15 mouse cellular contexts compared by ENCODE assay signal in genomic region chr7:3292271-3292670, GRCm38 (mm10). TPM values are rescaled to one million over a fixed set of nuclear protein-coding genes. Genes with fewer than 3 reads are reported as not detected.
DNase-seq lines count a peak whose midpoint lies in the region; ATAC-seq and TF ChIP-seq lines count a peak whose summit lies in the region.
"Not testable (repeated sequence)": the region's sequence is repeated elsewhere in the genome, so short reads cannot be mapped to it uniquely, and the experiment has no call there.
"Had no signal": no experiment of that assay in that cellular context is flagged by ENCODE, and none has a peak within 500 bp of the region (broad histone marks: within the 10 kb centered on the region; RNA-seq: fewer than 3 reads in every experiment).

No protein-coding gene starts in this region.

- 77% methylated on average over 12 of the region's 12 CpGs for WGBS in embryonic facial prominence, embryonic 13.5 days
- 45% methylated on average over 12 of the region's 12 CpGs for WGBS in heart, embryonic 13.5 days
- 82% methylated on average over 12 of the region's 12 CpGs for WGBS in hindbrain, postnatal 0 days
- WGBS in limb, embryonic 10.5 days, result 72% methylated on average over 12 of the region's 12 CpGs
- 59% methylated on average over 11 of the region's 12 CpGs for WGBS in liver, embryonic 15.5 days (ENCODE audit: insufficient replicate concordance)
- 79% methylated on average over 10 of the region's 12 CpGs for WGBS in midbrain, embryonic 11.5 days
- 49% methylated on average over 12 of the region's 12 CpGs for WGBS in stomach, embryonic 15.5 days

- peak overlapping the region; percentile 71 for H3ac ChIP-seq in C2C12 (ENCODE audit: control insufficient read depth, insufficient read length, low read depth)

- peak overlapping the region; percentile 68; the same call in 1 of the 2 replicates for H3K27ac ChIP-seq in embryonic facial prominence, embryonic 13.5 days
- peak overlapping the region; percentile 97 for H3K27ac ChIP-seq in heart, embryonic 13.5 days (replicated peaks)
- not testable (repeated sequence) for H3K27ac ChIP-seq in hindbrain, postnatal 0 days; midbrain, embryonic 11.5 days (ENCODE audit: low read depth, low read length)
- H3K27ac ChIP-seq in limb, embryonic 10.5 days, result peak overlapping the region; percentile 86
- H3K27ac ChIP-seq in liver, embryonic 15.5 days (replicated peaks), result peak overlapping the region; percentile 45
- H3K27ac ChIP-seq in stomach, embryonic 15.5 days, result peak overlapping the region; percentile 94

- peaks cover 36% of the 10 kb centered on the region for H3K36me3 ChIP-seq in C2C12 (ENCODE audit: control insufficient read depth, insufficient read depth)
- peaks cover 20% of the 10 kb centered on the region for H3K36me3 ChIP-seq in embryonic facial prominence, embryonic 13.5 days
- H3K36me3 ChIP-seq in heart, embryonic 13.5 days, result peaks cover 40% of the 10 kb centered on the region
- H3K36me3 ChIP-seq in hindbrain, postnatal 0 days (ENCODE audit: insufficient read depth, low read length), result peaks cover 18% of the 10 kb centered on the region; the same call in 1 of the 2 replicates
- H3K36me3 ChIP-seq in limb, embryonic 10.5 days, result peaks cover 17% of the 10 kb centered on the region
- H3K36me3 ChIP-seq in liver, embryonic 15.5 days (replicated peaks), result peaks cover 13% of the 10 kb centered on the region
- not testable (repeated sequence) for H3K36me3 ChIP-seq in midbrain, embryonic 11.5 days (ENCODE audit: control insufficient read depth, insufficient read depth, low read length); stomach, embryonic 15.5 days

- H3K9ac ChIP-seq in embryonic facial prominence, embryonic 13.5 days; hindbrain, postnatal 0 days (replicated peaks; ENCODE audit: low read length); liver, embryonic 15.5 days; midbrain, embryonic 11.5 days (ENCODE audit: low read length); stomach, embryonic 15.5 days: not testable (repeated sequence)
- peak overlapping the region; percentile 90 for H3K9ac ChIP-seq in heart, embryonic 13.5 days

- H3K27me3 ChIP-seq in C2C12 (ENCODE audit: control insufficient read depth, insufficient read depth, insufficient read length); embryonic facial prominence, embryonic 13.5 days; heart, embryonic 13.5 days (replicated peaks); hindbrain, postnatal 0 days (ENCODE audit: insufficient read depth, low read length); limb, embryonic 10.5 days (ENCODE audit: low read depth, poor library complexity, severe bottlenecking); liver, embryonic 15.5 days; midbrain, embryonic 11.5 days (ENCODE audit: control insufficient read depth, insufficient read depth, low read length); stomach, embryonic 15.5 days (replicated peaks): not testable (repeated sequence)

- not testable (repeated sequence) for ATAC-seq in embryonic facial prominence, embryonic 13.5 days (ENCODE audit: insufficient number of reproducible peaks, insufficient read depth, low FRiP score, low TSS enrichment, low read depth); heart, embryonic 13.5 days (ENCODE audit: extremely low read depth, insufficient number of reproducible peaks, low FRiP score, low TSS enrichment); hindbrain, postnatal 0 days; liver, embryonic 15.5 days (ENCODE audit: insufficient read depth); midbrain, embryonic 11.5 days (ENCODE audit: low FRiP score); stomach, embryonic 15.5 days (ENCODE audit: insufficient read depth, low FRiP score, low read depth)

- H3K4me2 ChIP-seq in embryonic facial prominence, embryonic 13.5 days, result peak overlapping the region; percentile 75
- peak overlapping the region; percentile 81 for H3K4me2 ChIP-seq in heart, embryonic 13.5 days
- peak overlapping the region; percentile 46; the same call in 1 of the 2 replicates for H3K4me2 ChIP-seq in hindbrain, postnatal 0 days (ENCODE audit: low read depth, low read length)
- H3K4me2 ChIP-seq in liver, embryonic 15.5 days, result peak overlapping the region; percentile 67
- not testable (repeated sequence) for H3K4me2 ChIP-seq in midbrain, embryonic 11.5 days
- H3K4me2 ChIP-seq in stomach, embryonic 15.5 days, result peak overlapping the region; percentile 68

- not testable (repeated sequence) for H3K9me3 ChIP-seq in embryonic facial prominence, embryonic 13.5 days; heart, embryonic 13.5 days; hindbrain, postnatal 0 days (ENCODE audit: low read length); limb, embryonic 10.5 days (replicated peaks); liver, embryonic 15.5 days (replicated peaks); midbrain, embryonic 11.5 days (ENCODE audit: control insufficient read depth, low read length); stomach, embryonic 15.5 days

- H3K4me1 ChIP-seq in embryonic facial prominence, embryonic 13.5 days, result peaks cover 45% of the 10 kb centered on the region
- peaks cover 63% of the 10 kb centered on the region for H3K4me1 ChIP-seq in heart, embryonic 13.5 days
- not testable (repeated sequence) for H3K4me1 ChIP-seq in hindbrain, postnatal 0 days (ENCODE audit: insufficient read depth, low read length)
- H3K4me1 ChIP-seq in limb, embryonic 10.5 days, result peaks cover 42% of the 10 kb centered on the region
- H3K4me1 ChIP-seq in liver, embryonic 15.5 days (replicated peaks), result peaks cover 41% of the 10 kb centered on the region
- H3K4me1 ChIP-seq in midbrain, embryonic 11.5 days (ENCODE audit: control insufficient read depth, insufficient read depth, low read length), result peaks cover 20% of the 10 kb centered on the region
- peaks cover 37% of the 10 kb centered on the region for H3K4me1 ChIP-seq in stomach, embryonic 15.5 days

- H3K79me3 ChIP-seq in C2C12 (ENCODE audit: low read depth), result peaks cover 55% of the 10 kb centered on the region

- H3K4me3 ChIP-seq in C2C12 (ENCODE audit: insufficient read depth, poor library complexity, severe bottlenecking), result peak overlapping the region; percentile 42
- peak overlapping the region; percentile 43 for H3K4me3 ChIP-seq in embryonic facial prominence, embryonic 13.5 days
- H3K4me3 ChIP-seq in heart, embryonic 13.5 days, result peak overlapping the region; percentile 67
- H3K4me3 ChIP-seq in hindbrain, postnatal 0 days (ENCODE audit: low read length); midbrain, embryonic 11.5 days (ENCODE audit: low read depth, low read length): not testable (repeated sequence)
- H3K4me3 ChIP-seq in limb, embryonic 10.5 days, result peak overlapping the region; percentile 54
- H3K4me3 ChIP-seq in liver, embryonic 15.5 days (replicated peaks), result 0 out of 2 replicates have a peak overlapping the region, but pooled peaks have one; percentile 50
- peak overlapping the region; percentile 48 for H3K4me3 ChIP-seq in stomach, embryonic 15.5 days (replicated peaks)

- not testable (repeated sequence) for DNase-seq in hindbrain, postnatal 0 days (ENCODE audit: low spot score); limb, embryonic 10.5 days (ENCODE audit: low spot score)
- peak; percentile 66 for DNase-seq in midbrain, embryonic 11.5 days (ENCODE audit: low spot score, missing footprints)

- peaks cover 66% of the 10 kb centered on the region for H3K79me2 ChIP-seq in C2C12 (ENCODE audit: control insufficient read depth, insufficient read depth)

- not testable (repeated sequence) for TF ChIP-seq CTCF in C2C12 (IDR thresholded peaks at IDR 0.05; ENCODE audit: control insufficient read depth, insufficient read depth, insufficient read length); hindbrain, postnatal 0 days (IDR thresholded peaks at IDR 0.05; ENCODE audit: low read depth)

RNA-seq across cellular contexts. Expression of gene Prkcg, which starts 3.3 kb away (rescaled TPM):
- 0.40 TPM for polyA plus RNA-seq in C2C12 (2012; fragmentation: generic; extraction: Trizol)
- 0.17 TPM in 1 of 2 replicates, not detected in the other for polyA plus RNA-seq in embryonic facial prominence, embryonic 13.5 days (2015; fragmentation: Nextera tagmentation; extraction: Ambion mirVana)
- 0.04 and 0.13 TPM in 2 replicates for polyA plus RNA-seq in heart, embryonic 13.5 days (2015; fragmentation: Nextera tagmentation; extraction: Ambion mirVana)
- total RNA-seq in hindbrain, postnatal 0 days (2014; rRNA removed), result 6.7 and 8.0 TPM in 2 replicates
- 4.2 and 5.7 TPM in 2 replicates for polyA plus RNA-seq in hindbrain, postnatal 0 days (2015; fragmentation: Nextera tagmentation; extraction: Ambion mirVana)
- 0.06 TPM in 1 of 2 replicates, not detected in the other for polyA plus RNA-seq in limb, embryonic 10.5 days (2016; fragmentation: Nextera tagmentation; extraction: Ambion mirVana)
- 0.05 TPM in 1 of 2 replicates, not detected in the other for polyA plus RNA-seq in liver, embryonic 15.5 days (2015; fragmentation: Nextera tagmentation; extraction: Ambion mirVana)
- polyA plus RNA-seq in midbrain, embryonic 11.5 days (2014; fragmentation: Nextera tagmentation; extraction: Ambion mirVana), result 0.31 and 0.77 TPM in 2 replicates
- 0.40 and 0.49 TPM in 2 replicates for polyA plus RNA-seq in stomach, embryonic 15.5 days (2015; fragmentation: Nextera tagmentation; extraction: Ambion mirVana)
- polyA plus RNA-seq: erythroblast, embryonic 14.5 days; G1E had no signal

RNA-seq across cellular contexts. Expression of gene Myadm, which starts 3.4 kb away (rescaled TPM):
- 157 TPM for polyA plus RNA-seq in C2C12 (2012; fragmentation: generic; extraction: Trizol)
- 43.3 and 44.7 TPM in 2 replicates for polyA plus RNA-seq in embryonic facial prominence, embryonic 13.5 days (2015; fragmentation: Nextera tagmentation; extraction: Ambion mirVana)
- 159 and 162 TPM in 2 replicates for polyA plus RNA-seq in heart, embryonic 13.5 days (2015; fragmentation: Nextera tagmentation; extraction: Ambion mirVana)
- total RNA-seq in hindbrain, postnatal 0 days (2014; rRNA removed), result 22.6 and 42.7 TPM in 2 replicates
- polyA plus RNA-seq in hindbrain, postnatal 0 days (2015; fragmentation: Nextera tagmentation; extraction: Ambion mirVana), result 25.9 and 29.1 TPM in 2 replicates
- 23.6 and 29.4 TPM in 2 replicates for polyA plus RNA-seq in limb, embryonic 10.5 days (2016; fragmentation: Nextera tagmentation; extraction: Ambion mirVana)
- polyA plus RNA-seq in liver, embryonic 15.5 days (2015; fragmentation: Nextera tagmentation; extraction: Ambion mirVana), result 31.5 and 41.0 TPM in 2 replicates
- polyA plus RNA-seq in midbrain, embryonic 11.5 days (2014; fragmentation: Nextera tagmentation; extraction: Ambion mirVana), result 38.1 and 41.2 TPM in 2 replicates
- polyA plus RNA-seq in stomach, embryonic 15.5 days (2015; fragmentation: Nextera tagmentation; extraction: Ambion mirVana), result 140 and 141 TPM in 2 replicates
- polyA plus RNA-seq: erythroblast, embryonic 14.5 days; G1E had no signal

RNA-seq across cellular contexts. Expression of gene Cacng7, which starts 40.5 kb away (rescaled TPM):
- polyA plus RNA-seq in C2C12 (2012; fragmentation: generic; extraction: Trizol), result 1.1 TPM
- 3.3 and 3.7 TPM in 2 replicates for polyA plus RNA-seq in embryonic facial prominence, embryonic 13.5 days (2015; fragmentation: Nextera tagmentation; extraction: Ambion mirVana)
- polyA plus RNA-seq in heart, embryonic 13.5 days (2015; fragmentation: Nextera tagmentation; extraction: Ambion mirVana), result 0.19 and 0.51 TPM in 2 replicates
- 115 and 116 TPM in 2 replicates for total RNA-seq in hindbrain, postnatal 0 days (2014; rRNA removed)
- polyA plus RNA-seq in hindbrain, postnatal 0 days (2015; fragmentation: Nextera tagmentation; extraction: Ambion mirVana), result 4.0 and 4.6 TPM in 2 replicates
- 0.67 and 2.4 TPM in 2 replicates for polyA plus RNA-seq in limb, embryonic 10.5 days (2016; fragmentation: Nextera tagmentation; extraction: Ambion mirVana)
- polyA plus RNA-seq in liver, embryonic 15.5 days (2015; fragmentation: Nextera tagmentation; extraction: Ambion mirVana), result 0.03 TPM in 1 of 2 replicates, not detected in the other
- 4.2 and 4.4 TPM in 2 replicates for polyA plus RNA-seq in midbrain, embryonic 11.5 days (2014; fragmentation: Nextera tagmentation; extraction: Ambion mirVana)
- 2.5 and 2.6 TPM in 2 replicates for polyA plus RNA-seq in stomach, embryonic 15.5 days (2015; fragmentation: Nextera tagmentation; extraction: Ambion mirVana)
- total RNA-seq: megakaryocyte progenitor cell, adult 5-6 weeks had no signal
- polyA plus RNA-seq: erythroblast, embryonic 14.5 days; G1E had no signal

RNA-seq across cellular contexts. Expression of gene Nlrp12, which starts 42.7 kb away (rescaled TPM):
- polyA plus RNA-seq in C2C12 (2012; fragmentation: generic; extraction: Trizol), result 0.01 TPM
- polyA plus RNA-seq in embryonic facial prominence, embryonic 13.5 days (2015; fragmentation: Nextera tagmentation; extraction: Ambion mirVana), result not detected in 2 replicates
- polyA plus RNA-seq in heart, embryonic 13.5 days (2015; fragmentation: Nextera tagmentation; extraction: Ambion mirVana), result not detected in 2 replicates
- 0.10 TPM in 1 of 2 replicates, not detected in the other for total RNA-seq in hindbrain, postnatal 0 days (2014; rRNA removed)
- polyA plus RNA-seq in hindbrain, postnatal 0 days (2015; fragmentation: Nextera tagmentation; extraction: Ambion mirVana), result 0.03 and 0.05 TPM in 2 replicates
- not detected in 2 replicates for polyA plus RNA-seq in limb, embryonic 10.5 days (2016; fragmentation: Nextera tagmentation; extraction: Ambion mirVana)
- polyA plus RNA-seq in liver, embryonic 15.5 days (2015; fragmentation: Nextera tagmentation; extraction: Ambion mirVana), result 0.33 and 0.35 TPM in 2 replicates
- not detected in 2 replicates for polyA plus RNA-seq in midbrain, embryonic 11.5 days (2014; fragmentation: Nextera tagmentation; extraction: Ambion mirVana)
- polyA plus RNA-seq in stomach, embryonic 15.5 days (2015; fragmentation: Nextera tagmentation; extraction: Ambion mirVana), result 0.08 TPM in 1 of 2 replicates, not detected in the other
- total RNA-seq: adrenal gland, postnatal 25 days; gastrocnemius, postnatal 36 days; heart, postnatal 36 days had no signal
- polyA plus RNA-seq: erythroblast, embryonic 14.5 days; G1E; urinary bladder, adult 2 months had no signal
